Mouse (Mus musculus) adrenal gland, adult 18-20 months (tissue): ENCODE measurements around the gene Tial1. TPM values are rescaled to one million over a fixed set of nuclear protein-coding genes. Genes with fewer than 3 reads are reported as not detected.

Source experiments
- microRNA-seq, 2 experiments: library from miRNA; unstranded; fragments of <30 nt; microRNA quantifications; one replicate each; pipeline ENCODE4 v1.2.0; 2021; ENCODE audit warnings: borderline number of aligned reads in 2 of 2
- total RNA-seq, 2 experiments: library from RNA; stranded (reverse); gene quantifications; 1 replicate in 1 of 2; 2 replicates in 1 of 2; pipeline ENCODE4 v1.2.3; 2021

Tial1 gene
- total RNA-seq, 2 experiments from 2014 or later, result 67.1 to 99.5 TPM

Small RNA genes lying within 50 kb of the gene (microRNA-seq; reads per million reads assigned to microRNA genes)
- gene Gm24365, result 0 reads per million in 2 experiments

Other genes with a start within 250 kb of the Tial1 start
- gene Armc5, start 224.4 kb downstream of the Tial1 start, total RNA-seq, result 10 to 100 TPM; 17.7 to 23.2 TPM
- gene 9130023H24Rik, start 223.7 kb downstream of the Tial1 start, total RNA-seq, result 1 to 10 TPM; 5.2 to 6.0 TPM
- gene Tgfb1i1, start 214.9 kb downstream of the Tial1 start, total RNA-seq, result 10 to 100 TPM; 19.0 to 30.6 TPM
- 1 to 10 TPM in 1 of 2 experiments, not detected in 1; 1.3 TPM for gene Slc5a2, start 196.1 kb downstream of the Tial1 start, total RNA-seq
- 10 to 100 TPM; 26.6 to 31.4 TPM for gene BC017158, start 163.5 kb downstream of the Tial1 start, total RNA-seq
- gene Rgs10, start 43.0 kb downstream of the Tial1 start, total RNA-seq, result 10 to 100 TPM; 13.8 to 19.8 TPM
- gene Bag3, start 61.9 kb upstream of the Tial1 start, total RNA-seq, result 100 to 1,000 TPM; 316 to 330 TPM
- gene Inpp5f, start 149.6 kb upstream of the Tial1 start, total RNA-seq, result 10 to 100 TPM; 14.9 to 19.0 TPM